Mouse (Mus musculus): ENCODE measurements at regions not wholly inside any gene's neighbourhood (a gene's known extent, or its start where the extent isn't known, plus 50 kb on each side); places are given as distances from the start of the nearest gene placed in this dataset.

- Histone ChIP-seq H3K36me3 (no peaks in the 10 kb centered on the region), H3K27ac (no peak overlapping the region), H3K4me2 (no peak overlapping the region), H3K27me3 (replicated peaks) (no peaks in the 10 kb centered on the region), H3K9me3 (no peaks in the 10 kb centered on the region), H3K4me3 (replicated peaks) (no peak overlapping the region), H3K9ac (no peak overlapping the region), H3K4me1 (0 out of 2 replicates have a peak, but pooled peaks cover 7% of the 10 kb centered on the region)
- peak; percentile 65; the same call in 1 of the 2 replicates for ATAC-seq (ENCODE audit: insufficient read depth, low FRiP score, low read depth)
- 42% methylated on average over 6 of the region's 6 CpGs for WGBS
Measured at GRCm38 (mm10) chr5:77581106-77581638, 173.3 kb upstream of the Igfbp7 start.

DNA sequence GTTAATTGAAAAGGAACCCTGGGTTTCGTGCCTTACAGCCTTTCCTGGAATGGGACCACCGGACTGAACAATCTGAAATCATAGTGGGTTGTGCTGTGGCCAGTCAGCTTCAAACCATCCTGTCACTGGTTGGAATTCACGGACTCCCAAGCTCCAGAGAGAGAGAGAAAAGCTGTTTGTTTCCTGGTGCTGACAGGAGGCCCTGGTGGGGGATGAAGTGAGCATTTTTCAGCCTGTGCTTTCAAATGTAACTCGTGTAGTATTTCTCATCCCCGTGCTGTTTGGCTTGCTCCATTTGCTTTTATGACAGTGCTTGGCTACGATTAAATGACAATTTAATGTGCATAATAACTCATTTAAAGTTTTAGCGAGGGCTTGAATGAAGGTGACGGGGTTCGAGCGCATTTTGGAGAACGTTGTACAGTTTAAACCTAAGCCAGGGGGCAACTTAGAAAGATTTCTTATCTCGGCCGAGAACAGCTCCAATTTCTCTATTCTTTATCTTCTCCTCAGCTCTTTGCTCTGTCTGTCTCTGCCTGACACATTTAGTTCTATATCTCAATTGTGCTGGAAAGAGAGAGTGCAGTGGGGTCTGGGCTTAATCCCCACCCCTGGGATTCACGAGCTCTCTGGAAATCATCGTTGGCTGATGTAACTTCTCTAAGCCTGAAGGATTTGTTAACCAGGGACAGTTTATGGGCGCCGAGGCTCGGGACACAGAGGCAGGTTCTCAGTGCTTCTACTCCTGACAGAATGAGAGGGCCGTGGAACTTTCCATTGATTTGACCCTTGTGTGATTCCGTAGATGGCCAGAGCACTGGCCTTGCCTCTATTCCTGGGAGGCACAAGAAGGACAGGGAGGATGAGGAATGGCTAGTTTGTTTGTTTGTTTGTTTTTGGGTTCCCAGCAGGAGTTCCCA lies 172.2 kb upstream of the Igfbp7 start:
- H3K4me1 ChIP-seq, result 0 out of 2 replicates have a peak, but pooled peaks cover 7% of the 10 kb centered on the region
- H3K9ac ChIP-seq, result no peak overlapping the region
- H3K9me3 ChIP-seq, result no peaks in the 10 kb centered on the region
- no peak overlapping the region for H3K4me3 ChIP-seq (replicated peaks)
- 36% methylated on average over 20 of the region's 20 CpGs for WGBS
- no peak for ATAC-seq (ENCODE audit: insufficient read depth, low FRiP score, low read depth)
- H3K4me2 ChIP-seq, result no peak overlapping the region
- no peak overlapping the region for H3K27ac ChIP-seq
- no peaks in the 10 kb centered on the region for H3K36me3 ChIP-seq
- no peaks in the 10 kb centered on the region for H3K27me3 ChIP-seq (replicated peaks)

DNA sequence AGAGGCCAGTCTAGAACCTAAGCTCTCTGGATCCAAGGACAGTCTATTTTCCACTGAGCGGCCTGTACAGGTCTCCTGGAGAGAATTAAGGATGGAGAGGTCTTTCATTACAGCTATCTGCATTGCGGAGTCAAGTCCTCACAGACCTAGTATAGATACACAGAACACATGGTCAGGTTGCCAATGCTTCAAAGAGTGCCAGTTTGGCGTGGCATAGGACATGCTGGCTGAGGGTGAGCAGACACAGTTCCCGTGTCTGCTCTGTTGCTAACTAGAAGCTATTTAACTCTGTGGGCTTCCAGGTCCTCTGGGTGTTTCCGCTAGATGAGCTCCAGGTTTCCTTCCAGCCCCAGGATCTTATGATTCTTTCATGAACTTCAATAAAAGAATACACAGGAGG lies 169.0 kb upstream of the Igfbp7 start:
- 87% methylated on average over 5 of the region's 5 CpGs for WGBS

GRCm38 (mm10) chr5:77575780-77576179 lies 167.9 kb upstream of the Igfbp7 start:
- H3K36me3 ChIP-seq, result no peaks in the 10 kb centered on the region
- ATAC-seq (ENCODE audit: insufficient read depth, low FRiP score, low read depth), result no peak
- no peaks in the 10 kb centered on the region for H3K9me3 ChIP-seq
- H3K4me1 ChIP-seq, result 0 out of 2 replicates have a peak, but pooled peaks cover 4% of the 10 kb centered on the region
- no peak overlapping the region for H3K9ac ChIP-seq
- H3K4me2 ChIP-seq, result no peak overlapping the region
- H3K4me3 ChIP-seq (replicated peaks), result no peak overlapping the region
- no peaks in the 10 kb centered on the region for H3K27me3 ChIP-seq (replicated peaks)
- WGBS, result 80% methylated on average over 8 of the region's 8 CpGs
- H3K27ac ChIP-seq, result no peak overlapping the region

More for the DNA sequence above, 169.0 kb upstream of the Igfbp7 start:
- Histone ChIP-seq H3K27me3 (replicated peaks) (no peaks in the 10 kb centered on the region), H3K4me2 (no peak overlapping the region), H3K4me3 (replicated peaks) (no peak overlapping the region), H3K36me3 (no peaks in the 10 kb centered on the region), H3K9me3 (no peaks in the 10 kb centered on the region), H3K9ac (no peak overlapping the region), H3K27ac (no peak overlapping the region), H3K4me1 (0 out of 2 replicates have a peak, but pooled peaks cover 7% of the 10 kb centered on the region)
- no peak for ATAC-seq (ENCODE audit: insufficient read depth, low FRiP score, low read depth)

GRCm38 (mm10) chr5:77570364-77570763 lies 162.5 kb upstream of the Igfbp7 start:
- no peaks in the 10 kb centered on the region for H3K36me3 ChIP-seq
- WGBS, result 60% methylated on average over 9 of the region's 9 CpGs
- no peak overlapping the region for H3K9ac ChIP-seq
- no peak overlapping the region for H3K4me2 ChIP-seq
- ATAC-seq (ENCODE audit: insufficient read depth, low FRiP score, low read depth), result no peak
- H3K4me3 ChIP-seq (replicated peaks), result no peak overlapping the region
- no peaks in the 10 kb centered on the region for H3K27me3 ChIP-seq (replicated peaks)
- H3K4me1 ChIP-seq, result no peaks in the 10 kb centered on the region
- no peak overlapping the region for H3K27ac ChIP-seq
- no peaks in the 10 kb centered on the region for H3K9me3 ChIP-seq

DNA sequence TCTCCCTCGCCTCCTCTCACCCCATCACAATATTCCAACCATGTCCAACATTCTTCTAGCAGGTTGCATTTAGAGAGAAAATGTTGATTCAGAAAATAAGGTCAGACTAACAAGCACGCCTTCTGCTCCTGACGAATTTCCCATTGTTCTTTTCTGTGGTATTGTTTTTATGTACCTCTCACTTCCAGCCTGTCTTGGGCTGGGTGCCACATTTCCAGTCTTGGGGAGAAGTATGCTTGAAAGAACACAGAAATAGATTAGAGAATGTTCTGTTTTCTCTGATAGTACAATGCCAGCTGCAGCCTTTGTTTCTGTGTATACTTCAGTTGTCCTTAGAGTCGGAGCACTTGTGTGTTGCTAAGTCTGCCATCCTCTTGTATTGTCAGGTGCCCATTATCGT lies 160.3 kb upstream of the Igfbp7 start:
- WGBS, result 78% methylated on average over 5 of the region's 5 CpGs
- no peak for ATAC-seq (ENCODE audit: insufficient read depth, low FRiP score, low read depth)

DNA sequence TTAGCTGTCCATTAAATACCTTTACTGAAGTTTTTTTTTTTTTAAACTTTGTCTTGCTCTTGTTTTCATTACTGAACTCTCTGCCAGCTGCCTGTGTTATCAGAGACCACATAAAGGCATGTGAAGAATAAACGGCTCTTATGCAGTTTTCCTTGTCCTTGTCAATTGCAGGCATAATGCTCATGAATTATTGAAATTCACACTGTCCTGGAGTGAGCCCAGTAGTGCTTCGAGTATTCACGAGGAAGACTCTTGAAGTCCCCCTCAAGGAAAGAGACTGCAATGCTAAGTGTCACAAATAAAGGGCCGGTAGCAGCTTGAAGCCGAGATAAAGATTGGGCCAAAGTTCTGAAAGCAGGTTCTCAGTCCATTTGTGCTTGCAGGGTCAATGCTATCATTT lies 144.7 kb upstream of the Igfbp7 start:
- H3K4me2 ChIP-seq, result no peak overlapping the region
- H3K27me3 ChIP-seq (replicated peaks), result no peaks in the 10 kb centered on the region
- no peaks in the 10 kb centered on the region for H3K9me3 ChIP-seq
- 74% methylated on average over 5 of the region's 5 CpGs for WGBS
- no peaks in the 10 kb centered on the region for H3K36me3 ChIP-seq
- no peak overlapping the region for H3K9ac ChIP-seq
- H3K27ac ChIP-seq, result no peak overlapping the region
- H3K4me3 ChIP-seq (replicated peaks), result no peak overlapping the region
- H3K4me1 ChIP-seq, result no peaks in the 10 kb centered on the region
- no peak for ATAC-seq (ENCODE audit: insufficient read depth, low FRiP score, low read depth)

More for the DNA sequence above, 160.3 kb upstream of the Igfbp7 start:
- H3K4me3 ChIP-seq (replicated peaks), result no peak overlapping the region
- H3K4me1 ChIP-seq, result no peaks in the 10 kb centered on the region
- no peaks in the 10 kb centered on the region for H3K27me3 ChIP-seq (replicated peaks)
- no peak overlapping the region for H3K27ac ChIP-seq
- no peaks in the 10 kb centered on the region for H3K36me3 ChIP-seq
- H3K9me3 ChIP-seq, result no peaks in the 10 kb centered on the region
- H3K9ac ChIP-seq, result no peak overlapping the region
- no peak overlapping the region for H3K4me2 ChIP-seq

GRCm38 (mm10) chr5:77552081-77552480 lies 144.2 kb upstream of the Igfbp7 start:
- H3K9me3 ChIP-seq, result no peaks in the 10 kb centered on the region
- H3K27me3 ChIP-seq (replicated peaks), result no peaks in the 10 kb centered on the region
- WGBS, result 82% methylated on average over 7 of the region's 7 CpGs
- H3K4me3 ChIP-seq (replicated peaks), result no peak overlapping the region
- no peak for ATAC-seq (ENCODE audit: insufficient read depth, low FRiP score, low read depth)
- H3K36me3 ChIP-seq, result no peaks in the 10 kb centered on the region
- H3K4me1 ChIP-seq, result no peaks in the 10 kb centered on the region
- no peak overlapping the region for H3K27ac ChIP-seq
- H3K4me2 ChIP-seq, result no peak overlapping the region
- no peak overlapping the region for H3K9ac ChIP-seq

DNA sequence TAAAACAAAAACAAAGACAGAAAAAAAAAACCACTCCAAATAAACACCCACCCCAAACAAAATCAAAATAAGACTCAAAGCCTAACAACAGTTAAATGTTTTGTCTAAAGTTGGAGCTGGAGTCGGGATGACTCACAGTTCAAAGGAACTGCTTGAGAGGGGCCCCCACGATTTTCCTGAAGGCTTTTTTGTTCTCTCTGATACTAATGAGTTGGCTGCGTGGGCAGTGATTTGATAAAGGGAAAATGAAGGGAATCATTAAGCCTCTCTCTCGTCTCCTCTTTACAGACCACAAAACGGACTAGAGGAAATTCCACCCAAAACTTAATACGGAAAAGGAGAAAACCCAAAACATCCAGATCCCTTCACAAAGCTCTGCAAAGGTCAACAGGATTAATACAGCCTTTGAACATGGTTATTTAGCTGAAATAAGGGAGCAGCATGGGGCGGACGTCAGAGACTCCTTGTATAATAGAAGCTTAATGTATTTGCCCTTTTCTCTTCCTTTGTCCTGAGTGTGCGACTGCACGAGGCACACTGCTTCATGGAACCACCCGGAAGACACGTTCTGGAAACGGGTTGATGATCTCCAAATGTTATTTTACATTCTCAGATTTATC lies 138.3 kb upstream of the Igfbp7 start:
- Histone ChIP-seq H3K4me2 (no peak overlapping the region), H3K4me3 (replicated peaks) (no peak overlapping the region), H3K4me1 (no peaks in the 10 kb centered on the region), H3K27me3 (replicated peaks) (no peaks in the 10 kb centered on the region), H3K36me3 (no peaks in the 10 kb centered on the region), H3K9ac (no peak overlapping the region), H3K9me3 (no peaks in the 10 kb centered on the region), H3K27ac (no peak overlapping the region)
- WGBS, result 56% methylated on average over 13 of the region's 13 CpGs
- no peak for ATAC-seq (ENCODE audit: insufficient read depth, low FRiP score, low read depth)

DNA sequence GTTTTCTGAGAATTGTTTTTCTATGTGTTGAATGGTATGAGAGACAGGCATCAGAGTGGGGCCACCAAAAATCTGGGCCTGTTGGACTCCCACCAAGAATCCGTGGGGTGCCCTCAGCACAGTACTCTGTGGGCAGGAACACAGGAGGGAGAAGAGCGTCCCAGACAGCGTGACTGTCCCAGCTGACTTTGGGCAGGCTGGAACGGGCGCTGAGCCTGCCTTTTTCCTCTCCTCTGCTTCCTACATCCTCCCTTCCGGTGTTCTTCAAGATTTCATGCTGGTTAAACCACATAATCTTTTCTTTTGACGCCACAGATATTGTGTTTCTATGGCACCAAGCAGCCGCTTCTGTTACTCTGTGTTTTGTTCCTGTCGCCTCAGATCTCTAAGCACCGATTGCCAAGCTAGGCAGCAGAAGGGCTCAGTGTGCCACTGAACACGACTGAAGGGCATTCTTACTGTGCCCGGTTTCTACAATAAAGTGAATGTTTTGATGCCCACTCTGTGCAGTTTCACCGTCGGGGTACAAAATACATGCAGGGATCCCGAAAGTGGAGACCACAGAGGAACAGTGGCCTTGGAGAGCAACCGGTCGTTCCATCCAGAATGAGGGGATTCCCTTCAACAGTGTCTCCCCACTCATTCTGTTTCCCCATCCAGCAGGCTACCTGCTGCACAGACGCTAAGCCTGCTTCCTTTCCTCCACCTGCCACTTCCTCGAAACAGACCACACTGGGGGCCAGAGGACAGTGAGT lies 124.6 kb upstream of the Igfbp7 start:
- no peak for ATAC-seq (ENCODE audit: insufficient read depth, low FRiP score, low read depth)
- H3K9ac ChIP-seq, result no peak overlapping the region
- H3K4me1 ChIP-seq, result no peaks in the 10 kb centered on the region
- H3K4me3 ChIP-seq (replicated peaks), result no peak overlapping the region
- no peaks in the 10 kb centered on the region for H3K9me3 ChIP-seq
- H3K27ac ChIP-seq, result no peak overlapping the region
- no peaks in the 10 kb centered on the region for H3K36me3 ChIP-seq
- no peak overlapping the region for H3K4me2 ChIP-seq
- 77% methylated on average over 19 of the region's 19 CpGs for WGBS
- H3K27me3 ChIP-seq (replicated peaks), result no peaks in the 10 kb centered on the region

DNA sequence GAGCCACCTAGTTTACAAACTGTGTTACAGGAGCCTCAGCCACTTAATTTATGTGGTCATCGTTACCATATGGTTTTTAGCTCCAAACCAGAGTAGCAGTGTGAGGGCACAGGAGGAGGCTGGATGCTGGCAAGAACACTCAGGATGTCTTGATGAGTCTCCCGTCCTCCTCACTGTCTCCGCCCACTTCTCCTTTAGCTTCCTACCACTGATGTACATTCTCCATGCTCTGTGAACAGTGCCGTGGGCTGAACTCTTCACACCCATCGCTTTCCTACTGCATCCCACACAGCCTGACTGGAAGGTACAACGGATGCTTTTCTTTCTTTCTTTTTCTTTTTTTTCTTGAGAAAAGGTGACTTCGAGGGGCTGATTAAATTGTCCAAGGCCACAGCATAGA lies 122.5 kb upstream of the Igfbp7 start:
- no peaks in the 10 kb centered on the region for H3K36me3 ChIP-seq
- no peak overlapping the region for H3K4me3 ChIP-seq (replicated peaks)
- H3K9me3 ChIP-seq, result no peaks in the 10 kb centered on the region
- H3K9ac ChIP-seq, result no peak overlapping the region
- no peaks in the 10 kb centered on the region for H3K27me3 ChIP-seq (replicated peaks)
- no peaks in the 10 kb centered on the region for H3K4me1 ChIP-seq
- no peak overlapping the region for H3K4me2 ChIP-seq
- no peak overlapping the region for H3K27ac ChIP-seq
- 77% methylated on average over 7 of the region's 7 CpGs for WGBS
- ATAC-seq (ENCODE audit: insufficient read depth, low FRiP score, low read depth), result no peak

Data from stomach, embryonic 15.5 days (tissue).